Mouse (Mus musculus): ENCODE results near the gene Chst5.

Gene Chst5

DNA sequence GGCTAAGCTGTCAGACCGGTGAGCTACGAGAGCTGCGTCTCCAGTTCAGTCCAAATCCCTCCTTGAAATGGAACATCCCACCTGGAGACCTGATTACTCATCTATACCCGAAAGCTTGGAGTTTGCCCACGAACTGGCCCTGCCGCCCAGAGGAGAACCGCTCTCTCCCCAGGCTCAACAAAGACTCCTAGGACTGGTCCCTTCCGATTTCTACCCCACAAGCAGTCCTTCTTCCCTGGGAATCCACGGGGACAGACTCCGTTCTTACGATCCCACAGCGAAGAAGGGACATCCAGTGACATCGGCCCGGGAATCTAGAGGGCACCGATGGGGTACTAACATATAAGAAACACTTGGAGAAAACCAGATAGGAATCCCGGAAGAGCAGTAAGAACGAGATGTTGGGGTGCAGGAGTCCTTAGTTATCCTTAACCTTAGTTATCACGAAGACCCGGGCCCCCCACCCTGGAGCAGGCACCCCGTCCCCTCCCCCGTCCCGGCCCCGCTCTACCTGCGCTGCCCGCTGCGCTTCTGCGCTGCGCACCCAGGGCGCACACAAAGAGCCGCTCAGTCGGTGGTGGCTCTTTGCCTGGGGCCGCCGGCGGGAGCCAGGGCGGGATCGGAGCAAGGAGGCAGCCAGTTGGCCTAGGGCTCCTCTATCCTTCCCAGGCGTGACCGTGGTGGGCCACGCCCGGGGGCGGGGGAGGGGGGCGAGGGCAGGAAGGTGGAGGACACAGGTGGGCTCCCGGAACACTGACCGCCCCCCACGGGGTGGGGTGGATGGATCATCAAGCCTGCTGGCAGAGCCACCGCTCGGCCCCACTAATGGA, at the start of gene Chst5:
Chst5 (minus strand) TSS at position 827 of the 830 bp plus-strand sequence.
- CTCF ChIA-PET = no interaction called here

DNA sequence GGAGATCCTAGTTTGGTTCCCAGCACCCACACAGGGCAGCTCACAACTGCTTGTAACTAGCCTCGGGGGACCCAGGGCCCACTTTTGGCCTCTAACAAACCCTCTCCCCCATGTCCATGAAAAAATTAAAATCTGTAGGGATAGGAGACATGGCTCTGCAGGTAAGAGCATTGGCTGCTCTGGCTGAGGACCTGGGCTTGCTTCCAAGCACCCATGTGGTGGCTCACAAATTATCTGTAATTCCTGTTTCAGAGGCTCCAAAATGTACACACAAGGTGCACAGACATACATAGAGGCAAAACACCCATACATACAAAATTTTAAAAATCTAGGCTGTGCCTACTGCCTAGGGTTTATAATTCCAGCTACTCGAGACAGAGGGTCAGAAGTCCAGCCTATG, 47.0 kb upstream of the Chst5 start:
- CTCF ChIA-PET = no interaction called here

DNA sequence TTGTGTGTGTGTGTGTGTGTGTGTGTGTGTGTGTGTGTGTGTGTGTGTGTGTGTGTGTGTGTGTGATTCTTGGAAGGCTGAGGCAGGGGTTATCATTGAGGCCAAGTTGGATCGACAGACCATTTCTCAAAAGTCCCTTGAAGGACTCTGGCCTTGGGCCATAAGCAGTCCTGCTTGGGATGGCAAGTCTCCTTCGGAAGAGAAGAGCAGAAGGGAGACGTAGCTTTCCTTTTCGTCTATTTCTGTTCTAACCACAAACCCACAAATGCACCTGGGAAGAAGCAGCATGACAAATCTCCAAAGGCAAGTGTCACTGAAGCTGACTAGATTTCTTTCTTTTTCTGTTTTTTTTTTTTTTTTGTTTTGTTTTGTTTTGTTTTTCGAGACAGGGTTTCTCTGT, 45.6 kb upstream of the Chst5 start:
- CTCF ChIA-PET = no interaction called here

DNA sequence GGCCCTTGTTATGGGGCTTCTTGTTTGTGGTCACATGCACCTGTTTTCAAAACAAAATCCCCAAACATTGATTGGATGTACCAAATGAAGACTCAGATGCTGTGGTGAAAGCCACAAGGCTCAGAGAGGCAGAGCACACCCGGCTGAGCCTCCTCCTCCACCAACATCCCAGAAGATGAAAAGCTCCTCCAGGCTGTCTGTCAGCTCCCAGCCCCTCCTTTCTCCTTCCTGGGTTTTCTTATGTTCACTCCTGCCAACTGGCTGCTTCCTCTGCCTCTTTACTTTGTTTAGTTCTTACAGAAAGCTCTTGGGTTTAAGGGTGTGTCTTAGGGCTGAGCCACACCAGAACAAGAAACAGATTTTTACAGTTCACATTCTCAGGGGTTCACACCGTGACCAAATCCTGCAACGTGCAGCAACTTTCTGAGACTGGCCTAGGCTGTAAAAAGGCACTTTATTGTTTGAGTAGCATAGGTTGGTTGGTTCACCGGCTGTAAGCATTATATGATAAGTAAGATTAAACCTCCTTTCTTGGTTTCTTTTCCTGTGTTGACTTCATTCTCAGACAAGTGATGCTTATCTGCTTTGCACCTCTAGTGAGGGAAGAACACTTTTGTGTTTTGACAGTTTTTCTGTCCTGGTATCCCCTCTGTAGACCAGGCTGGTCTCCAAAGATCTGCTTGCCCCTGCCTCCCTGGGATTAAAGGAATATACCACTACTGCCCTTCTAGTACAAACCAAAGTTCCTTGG, 44.8 kb upstream of the Chst5 start:
- CTCF ChIA-PET = no interaction called here

DNA sequence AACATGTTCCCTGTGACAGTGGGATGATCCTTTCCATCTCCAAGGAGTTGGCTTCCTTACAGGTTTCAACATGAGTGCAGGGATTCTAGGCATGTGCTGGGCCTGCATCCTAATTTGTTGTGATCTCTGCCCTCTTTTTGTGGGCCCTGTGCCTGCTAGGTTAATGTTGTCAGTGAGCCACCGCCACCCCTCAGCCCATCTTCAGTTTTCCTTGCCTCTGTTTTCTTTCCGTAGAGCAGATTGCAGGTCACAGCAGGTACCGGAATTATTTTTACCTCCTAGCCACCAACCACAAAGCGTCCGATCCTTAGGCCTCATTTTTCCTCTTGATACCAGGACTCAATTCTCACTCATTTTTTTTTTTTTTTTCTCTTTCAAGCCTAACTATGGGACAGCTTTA, 41.7 kb upstream of the Chst5 start:
- CTCF ChIA-PET = no interaction called here

DNA sequence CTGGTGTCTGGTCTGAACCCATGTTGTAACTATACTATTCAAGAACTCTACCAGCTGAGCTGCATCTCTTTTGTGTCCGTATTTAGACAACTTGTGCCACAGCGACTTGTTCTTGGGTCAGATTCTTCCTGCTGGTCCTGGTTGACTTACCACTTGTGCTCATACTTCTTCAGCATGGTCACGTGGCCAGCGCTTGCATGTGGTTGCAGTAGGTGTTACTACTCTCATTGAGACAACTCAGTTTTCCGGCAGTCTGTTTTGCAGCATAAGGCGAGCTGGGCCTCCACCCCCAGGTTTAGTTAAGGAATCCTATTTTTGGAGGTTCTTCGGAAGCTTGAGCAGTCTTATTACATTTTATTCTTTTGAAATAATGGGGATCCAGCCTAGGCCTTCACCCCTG, 41.1 kb upstream of the Chst5 start:
- CTCF ChIA-PET = no interaction called here

DNA sequence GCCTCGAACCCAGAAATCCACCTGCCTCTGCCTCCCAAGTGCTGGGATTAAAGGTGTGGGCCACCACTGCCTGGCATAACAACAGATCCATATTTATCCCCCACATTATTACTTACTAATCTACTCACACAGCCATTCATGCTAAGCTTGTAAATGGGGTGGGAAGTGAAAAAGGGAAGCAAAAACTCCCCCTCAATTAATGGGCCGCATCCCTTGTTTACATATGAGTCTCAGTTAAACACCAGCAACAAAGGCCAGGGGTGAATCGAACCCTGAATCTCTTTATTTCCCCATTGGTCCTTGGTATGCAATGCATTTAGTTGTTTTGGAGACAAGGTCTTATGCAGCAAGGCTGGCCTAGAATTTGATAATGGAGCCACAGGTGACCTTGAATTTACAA, 40.6 kb upstream of the Chst5 start:
- CTCF ChIA-PET = no interaction called here

DNA sequence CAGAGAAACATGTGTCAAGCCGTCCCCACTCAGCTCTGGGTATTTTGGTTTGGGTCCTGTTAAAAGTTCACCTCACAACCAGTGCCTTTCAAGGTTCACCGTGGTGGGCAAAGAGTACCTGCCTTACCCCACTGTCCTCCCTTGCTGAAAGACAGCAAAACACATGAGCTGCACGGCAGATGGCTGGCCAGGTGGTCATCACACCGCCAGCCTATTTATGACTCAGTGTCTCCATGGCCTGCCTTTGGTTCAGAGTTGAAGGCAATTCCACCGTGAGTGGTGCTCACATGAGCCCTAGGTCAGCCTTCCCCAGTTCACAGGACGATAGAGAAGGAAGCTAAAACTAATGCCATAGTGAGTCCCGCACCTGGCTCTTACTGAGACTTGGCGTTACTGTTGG, 37.7 kb upstream of the Chst5 start:
- CTCF ChIA-PET = interaction anchor here (1.8 kb wide), 1 partner anchor 12 kb away, joined by 4 read pairs; no protein-coding TSS in a partner anchor

DNA sequence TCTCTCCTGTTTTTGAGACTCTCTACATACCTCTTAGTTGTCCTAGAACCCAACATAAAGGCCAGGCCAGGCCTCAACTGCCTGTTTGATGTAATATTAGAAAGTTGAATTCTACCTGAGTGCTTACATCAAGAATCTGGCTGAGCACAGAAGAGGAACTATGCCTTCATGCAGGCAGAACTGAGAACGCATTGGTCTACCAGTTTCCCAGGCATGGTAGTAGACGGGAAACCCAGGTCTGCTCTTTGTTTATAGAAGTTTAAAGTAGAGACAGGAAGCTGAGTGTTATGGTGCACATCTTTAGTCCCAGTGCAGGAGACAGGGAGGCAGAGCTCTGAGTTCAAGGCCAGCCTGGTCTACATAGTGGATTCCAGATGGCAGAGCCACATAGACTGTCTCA, 36.9 kb upstream of the Chst5 start:
- CTCF ChIA-PET = interaction anchor here (1.8 kb wide), 1 partner anchor 11 kb away, joined by 4 read pairs; no protein-coding TSS in a partner anchor

DNA sequence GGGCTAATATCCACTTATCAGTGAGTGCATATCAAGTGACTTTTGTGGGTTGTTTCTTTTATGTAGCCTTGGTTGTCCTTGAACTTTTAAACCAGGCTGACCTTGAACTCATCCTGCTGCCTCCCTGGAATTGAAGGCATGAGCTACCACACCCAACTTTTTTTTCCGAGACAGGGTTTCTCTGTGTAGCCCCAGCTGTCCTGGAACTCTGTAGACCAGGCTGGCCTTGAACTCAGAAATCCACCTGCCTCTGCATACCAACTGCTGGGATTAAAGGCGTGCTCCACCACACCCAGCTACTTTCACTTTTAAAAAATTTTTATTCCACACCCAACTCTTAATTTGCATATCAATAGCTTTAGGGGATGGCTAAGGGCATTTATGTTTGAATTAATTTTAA, 33.3 kb upstream of the Chst5 start:
- CTCF ChIA-PET = no interaction called here

DNA sequence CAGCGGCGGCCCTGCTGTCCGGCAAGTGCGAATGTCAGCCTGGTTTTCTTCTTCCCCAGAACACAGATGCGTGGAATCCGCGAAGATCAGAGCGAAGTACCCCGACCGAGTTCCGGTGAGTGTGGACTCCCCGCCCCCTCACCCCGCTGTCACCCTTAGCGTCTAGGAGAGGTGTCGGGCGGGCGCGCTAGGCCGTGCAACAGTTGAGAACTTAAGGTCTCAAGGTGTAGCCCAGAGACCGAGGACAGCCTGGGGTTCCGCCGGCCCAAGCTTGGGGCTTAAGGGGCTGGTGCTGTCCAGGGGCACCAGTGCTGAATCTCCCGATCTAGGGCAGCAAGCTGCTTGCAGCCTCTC, 30.8 kb upstream of the Chst5 start:
- CTCF ChIA-PET = no interaction called here

DNA sequence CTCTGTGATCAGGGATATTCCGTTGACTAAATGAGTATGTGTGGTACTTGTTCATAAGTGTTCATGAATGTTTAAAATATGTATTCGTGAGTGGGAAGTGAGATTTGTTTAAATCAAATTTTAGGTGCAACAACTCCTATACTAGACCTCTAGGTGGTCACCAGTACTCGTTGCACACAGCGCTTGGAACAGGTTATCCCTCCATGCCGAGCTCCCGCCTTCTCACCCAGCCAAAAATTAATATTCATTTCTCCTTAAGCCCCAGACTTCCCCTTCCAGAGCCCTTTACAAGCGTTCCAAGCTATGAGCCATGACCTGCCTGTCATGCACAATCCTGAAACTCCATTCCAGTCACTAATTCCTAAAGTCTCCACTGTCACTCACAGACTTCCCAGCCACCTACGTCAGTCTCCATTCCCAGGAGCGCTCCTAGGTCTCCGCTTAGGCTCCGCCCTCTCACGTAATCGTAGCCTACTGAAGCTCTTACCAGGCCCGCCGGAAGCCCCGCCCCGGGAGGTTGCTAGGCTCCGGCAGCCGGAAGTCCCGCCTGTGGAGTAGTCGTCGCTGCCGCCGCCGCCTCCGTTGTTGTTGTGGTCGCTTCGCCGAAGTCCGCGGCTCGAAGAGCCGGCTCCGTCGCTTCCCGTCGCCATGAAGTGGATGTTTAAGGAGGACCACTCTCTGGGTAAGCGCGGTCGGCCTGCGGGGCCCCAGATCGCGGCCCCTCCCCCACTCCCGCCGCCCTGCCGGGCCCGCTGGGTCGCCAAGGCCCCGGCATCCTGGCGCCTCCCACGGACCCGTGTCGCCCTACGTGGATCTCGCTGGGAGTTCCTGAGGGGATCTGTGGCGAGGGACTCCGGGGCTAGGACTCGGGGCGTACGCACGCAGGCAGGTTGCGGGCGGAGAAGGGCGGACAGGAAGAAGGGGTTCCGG, 30.2 kb upstream of the Chst5 start, which contains the start of gene Gabarapl2:
Gabarapl2 (plus strand) TSS at position 533 of the 930 bp plus-strand sequence.
- CTCF ChIA-PET = no interaction called here

DNA sequence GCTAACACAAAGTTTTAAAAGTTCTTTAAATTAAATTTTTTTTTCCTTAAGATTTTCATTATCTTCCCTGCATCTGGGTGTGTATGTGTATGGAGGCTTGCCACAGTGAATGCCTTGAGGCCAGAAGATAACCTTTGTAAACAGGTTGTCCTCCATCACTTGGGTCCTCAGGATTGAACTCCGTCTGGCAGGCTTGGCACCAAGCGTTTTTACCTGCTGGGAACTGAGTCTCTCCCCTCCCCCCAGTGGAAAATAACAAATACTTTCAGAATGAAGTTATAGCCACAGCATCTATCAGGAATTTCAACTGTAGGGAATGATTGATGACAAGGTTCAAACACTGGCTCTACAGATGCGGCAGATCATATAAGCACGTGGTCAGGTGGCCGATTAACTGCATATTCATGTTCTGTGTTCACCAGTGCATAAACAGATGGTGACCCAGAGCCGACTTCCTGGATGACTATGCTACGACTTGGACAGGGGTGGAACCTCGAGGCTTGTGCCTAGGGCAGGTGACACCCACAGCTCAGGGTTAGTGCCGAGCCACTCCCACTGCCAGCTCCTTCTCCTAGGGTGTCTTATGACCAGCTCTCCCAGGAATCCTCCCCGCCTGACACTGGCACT, 29.4 kb upstream of the Chst5 start:
- CTCF ChIA-PET = no interaction called here

DNA sequence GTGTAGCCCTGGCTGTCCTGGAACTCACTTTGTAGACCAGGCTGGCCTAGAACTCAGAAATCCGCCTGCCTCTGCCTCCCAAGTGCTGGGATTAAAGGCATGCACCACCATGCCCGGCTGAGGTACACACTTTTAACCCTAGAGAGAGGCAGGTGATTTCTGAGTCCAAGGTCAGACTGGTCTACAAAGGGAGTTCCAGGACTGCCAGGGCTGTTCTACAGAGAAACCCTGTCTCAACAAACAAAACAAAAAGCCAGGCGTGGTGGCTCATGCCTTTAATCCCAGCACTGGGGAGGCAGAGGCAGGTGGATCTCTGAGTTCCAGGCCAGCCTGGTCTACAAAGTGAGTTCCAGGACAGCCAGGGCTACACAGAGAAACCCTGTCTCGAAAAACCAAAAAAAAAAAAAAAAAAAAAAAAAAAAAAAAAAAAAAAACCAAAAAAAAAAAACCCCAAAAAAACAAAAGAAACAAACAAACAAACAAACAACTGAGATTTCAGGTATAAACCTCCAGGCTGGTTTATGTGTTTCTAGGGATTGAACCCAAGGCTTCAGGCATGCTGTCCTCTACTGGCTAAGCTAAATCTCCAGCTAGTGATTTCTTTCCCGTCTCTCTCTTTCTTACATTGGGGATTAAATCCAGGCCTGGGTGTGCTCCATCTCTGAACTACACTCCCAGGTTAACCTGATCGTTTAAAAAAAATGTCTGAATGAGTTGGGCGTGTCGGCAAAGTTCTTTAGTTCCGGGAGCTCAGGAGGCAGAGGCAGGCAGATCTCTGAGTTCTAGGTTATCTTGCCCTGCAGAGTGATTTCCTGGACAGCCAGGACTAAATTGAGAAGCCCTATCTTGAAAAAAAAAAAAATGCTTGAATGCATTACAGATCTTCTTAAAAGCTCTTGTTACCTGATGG, 28.1 kb upstream of the Chst5 start:
- CTCF ChIA-PET = interaction anchor here (0.7 to 0.8 kb wide), 2 partner anchors 368 to 961 kb away, joined by 3 to 4 read pairs; no protein-coding TSS in a partner anchor

DNA sequence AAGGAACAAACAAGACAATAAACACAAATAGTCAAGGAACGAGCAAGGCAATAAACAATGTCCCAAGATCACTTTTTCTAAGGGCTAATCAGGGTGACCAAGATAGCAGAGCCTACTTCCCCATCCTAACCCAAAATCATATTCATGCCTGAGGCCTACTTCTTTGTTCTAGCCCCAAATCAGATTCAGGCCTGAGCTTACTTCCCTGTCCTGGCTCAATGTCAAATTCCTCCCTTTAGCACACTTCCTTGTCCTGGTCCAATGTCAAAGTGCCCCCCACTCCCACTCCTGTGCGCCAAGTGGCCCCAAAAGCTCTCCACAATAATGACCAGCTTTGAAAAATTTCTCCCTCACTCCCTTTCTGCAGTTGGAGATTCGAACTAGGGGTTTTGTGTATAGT, 26.9 kb upstream of the Chst5 start:
- CTCF ChIA-PET = no interaction called here

DNA sequence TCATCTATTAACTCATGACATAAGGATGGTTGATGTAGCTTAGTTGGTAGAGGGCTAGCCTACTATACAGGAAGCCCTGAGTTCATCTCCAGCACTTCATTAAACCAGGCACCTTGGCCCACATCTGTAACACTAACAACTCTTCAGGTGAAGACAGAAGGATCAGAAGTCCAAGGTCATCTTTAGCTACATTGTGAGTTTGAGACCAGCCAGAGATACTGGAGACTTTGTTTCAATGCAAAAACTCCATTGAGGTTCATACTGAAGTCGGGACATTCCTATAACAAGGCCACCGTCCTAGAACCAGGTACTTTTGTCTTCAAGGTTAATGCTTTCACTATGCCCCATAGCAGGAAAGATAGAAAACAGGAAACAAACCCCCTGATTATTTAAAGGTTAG, 24.0 kb upstream of the Chst5 start:
- CTCF ChIA-PET = interaction anchor here (1.1 kb wide), 1 partner anchor 53 kb away, joined by 4 read pairs; no protein-coding TSS in a partner anchor

DNA sequence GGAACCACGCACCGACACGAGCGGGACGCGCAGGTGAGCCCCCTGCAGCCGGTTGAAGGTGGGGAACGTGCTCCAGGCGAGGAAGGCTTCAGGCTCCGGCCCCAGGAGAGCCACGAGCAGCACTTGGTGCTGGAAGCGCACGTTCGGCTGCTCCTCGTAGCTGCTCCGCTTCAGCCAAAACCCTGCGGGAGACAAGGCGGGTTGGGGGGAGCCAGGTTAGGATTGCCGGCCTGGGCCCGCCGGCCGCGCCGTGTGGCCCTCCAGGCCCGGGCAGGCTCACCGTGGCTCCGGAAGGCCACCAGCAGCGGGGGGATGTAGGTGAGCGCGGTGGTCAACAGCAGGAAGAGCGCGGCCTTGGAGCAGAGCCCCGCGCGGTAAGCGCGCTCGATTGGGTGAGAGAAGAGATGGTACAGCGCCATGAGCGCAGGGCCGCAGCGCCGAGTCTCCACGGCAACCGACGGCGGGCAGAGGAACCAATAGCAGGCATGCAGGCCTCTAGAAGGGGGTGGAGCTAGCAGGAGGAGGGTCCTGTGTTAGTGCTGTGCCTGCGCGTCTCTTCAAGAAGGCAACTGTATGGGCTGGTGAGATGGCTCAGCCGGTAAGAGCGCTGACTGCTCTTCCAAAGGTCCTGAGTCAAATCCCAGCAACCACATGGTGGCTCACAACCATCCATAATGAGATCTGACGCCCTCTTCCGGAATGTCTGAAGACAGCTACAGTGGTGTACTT, 23.3 kb upstream of the Chst5 start, which contains the start of gene Tmem231:
Tmem231 (minus strand) TSS at position 534 of the 729 bp plus-strand sequence.
- CTCF ChIA-PET = interaction anchor here (1.1 kb wide), 1 partner anchor 52 kb away, joined by 4 read pairs; no protein-coding TSS in a partner anchor

DNA sequence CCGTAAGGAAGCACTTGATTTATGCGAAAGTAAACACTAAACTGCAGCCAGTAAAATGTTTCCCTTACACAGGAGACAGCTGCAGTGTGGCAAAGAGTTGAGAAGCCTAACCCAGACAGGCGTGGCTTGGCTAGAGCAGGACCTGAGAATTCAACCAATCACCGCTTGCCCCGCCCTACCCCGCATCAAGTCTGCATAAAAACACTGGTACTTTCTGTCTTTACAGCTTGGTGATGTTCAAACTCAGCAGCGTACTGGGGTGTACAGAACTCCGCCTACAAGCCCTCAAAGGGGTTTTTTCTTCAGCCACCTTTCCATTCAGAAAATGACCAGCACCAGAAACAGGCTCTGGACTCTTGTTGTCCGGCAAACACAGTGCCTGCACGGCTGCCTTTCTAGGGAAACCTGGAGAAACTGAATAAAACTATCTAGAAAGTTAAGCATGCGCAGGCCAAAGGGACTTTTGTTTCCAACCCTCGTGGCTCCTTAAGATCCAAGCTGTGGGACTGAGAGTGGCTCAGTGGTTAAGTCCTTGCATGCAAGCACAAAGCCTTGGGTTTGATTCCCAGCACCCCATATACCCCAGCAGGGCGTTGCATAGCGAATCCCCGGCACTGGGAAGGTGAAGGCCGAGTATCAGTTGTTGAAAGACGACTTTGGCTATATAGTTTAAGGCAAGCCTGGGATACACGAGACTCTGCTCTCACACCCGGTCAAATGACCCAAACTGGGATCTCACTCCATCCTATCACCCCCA, 22.5 kb upstream of the Chst5 start:
- CTCF ChIA-PET = interaction anchor here (1.1 kb wide), 1 partner anchor 59 kb away, joined by 6 read pairs; the partner anchor contains the start of gene Adat1

DNA sequence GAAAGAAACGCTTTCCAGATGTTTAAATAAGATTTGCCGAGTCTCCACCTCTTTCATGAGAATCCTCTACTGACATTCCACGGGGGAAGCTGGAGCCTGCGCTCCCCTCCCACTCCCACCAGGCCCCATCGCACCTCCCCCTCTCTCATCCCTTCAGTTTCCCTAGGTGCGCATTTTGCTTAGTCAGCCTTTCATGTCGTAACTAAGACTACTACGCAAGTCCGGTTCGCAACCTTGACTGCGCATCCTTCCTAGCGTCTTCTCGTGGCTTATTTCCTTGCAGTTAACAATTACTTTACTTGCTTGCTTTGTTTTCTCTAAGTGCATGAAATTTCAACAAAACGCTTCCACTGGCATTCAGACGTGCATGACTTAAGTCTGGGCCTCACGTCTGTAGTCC, 21.5 kb upstream of the Chst5 start:
- CTCF ChIA-PET = interaction anchor here (0.7 to 1.1 kb wide), 2 partner anchors 60 to 106 kb away, joined by 4 to 6 read pairs; partner anchors contain the start of gene Adat1
